Mouse (Mus musculus) brain, embryonic 18.5 days (tissue): ENCODE data around the gene Abca3.
A peak's percentile ranks its signal among the peaks of the same experiment; 100 is the strongest.

ENCODE experiments used
- DNase-seq: peaks from one replicate; pipeline ENCODE4 v3.0.0-alpha.2; 2012; ENCODE audit warnings: low read depth, low spot score

The Abca3 gene

GRCm38 (mm10) chr17:24351760-24352357, at the start of gene Abca3:
Gene Abca3 (plus strand): TSS chr17:24351950.
- peak; percentile 91 for DNase-seq

- no peak for DNase-seq
These were observed 44.2 kb upstream of the Abca3 start for GRCm38 (mm10) chr17:24307500-24307899.

- peak; percentile 8 for DNase-seq
These were observed 30.9 kb upstream of the Abca3 start for GRCm38 (mm10) chr17:24320826-24321225.

- DNase-seq = no peak
These were observed 26.7 kb upstream of the Abca3 start for GRCm38 (mm10) chr17:24325051-24325450.

GRCm38 (mm10) chr17:24327656-24328055, 24.1 kb upstream of the Abca3 start:
- no peak for DNase-seq

- DNase-seq = no peak
These were observed 7.1 kb upstream of the Abca3 start for GRCm38 (mm10) chr17:24344672-24345071.

- DNase-seq = no peak
These were observed 4.9 kb upstream of the Abca3 start for GRCm38 (mm10) chr17:24346831-24347230.

- DNase-seq = no peak
These were observed 2.6 kb upstream of the Abca3 start for GRCm38 (mm10) chr17:24349176-24349575.

- DNase-seq = no peak
These were observed 607 bp upstream of the Abca3 start, which contains the start of gene Abca17 for GRCm38 (mm10) chr17:24350926-24351759. Gene Abca17 (minus strand): TSS chr17:24351068.

GRCm38 (mm10) chr17:24352370-24353194, 832 bp downstream of the Abca3 start:
- no peak for DNase-seq

GRCm38 (mm10) chr17:24353960-24354359, 2.2 kb downstream of the Abca3 start:
- DNase-seq = no peak

GRCm38 (mm10) chr17:24355284-24355683, 3.5 kb downstream of the Abca3 start:
- no peak for DNase-seq

- DNase-seq = no peak
These were observed 7.3 kb downstream of the Abca3 start for GRCm38 (mm10) chr17:24359006-24359405.

- DNase-seq = no peak
These were observed 8.2 kb downstream of the Abca3 start for GRCm38 (mm10) chr17:24359903-24360302.

- no peak for DNase-seq
These were observed 9.1 kb downstream of the Abca3 start for GRCm38 (mm10) chr17:24360841-24361240.

- no peak for DNase-seq
These were observed 9.5 kb downstream of the Abca3 start for GRCm38 (mm10) chr17:24361291-24361690.

- no peak for DNase-seq
These were observed 10.8 kb downstream of the Abca3 start for GRCm38 (mm10) chr17:24362527-24362926.

- no peak for DNase-seq
These were observed 12.7 kb downstream of the Abca3 start for GRCm38 (mm10) chr17:24364461-24364860.

- no peak for DNase-seq
These were observed 14.1 kb downstream of the Abca3 start for GRCm38 (mm10) chr17:24365863-24366262.

- DNase-seq = no peak
These were observed 23.5 kb downstream of the Abca3 start for GRCm38 (mm10) chr17:24375094-24375712.

GRCm38 (mm10) chr17:24375886-24376285, 24.1 kb downstream of the Abca3 start:
- no peak for DNase-seq

- DNase-seq = no peak
These were observed 26.7 kb downstream of the Abca3 start for GRCm38 (mm10) chr17:24378496-24378895.
